Mouse (Mus musculus) ES-Bruce4 (cell line): ENCODE measurements at regions not wholly inside any gene's neighbourhood (a gene's known extent, or its start where the extent isn't known, plus 50 kb on each side); places are given as distances from the start of the nearest gene placed in this dataset.

Source experiments
- H3K27ac ChIP-seq: 2 replicates; pipeline ENCODE4 v1.5.1; 2012; ENCODE audit warnings: low read length, inconsistent platforms; ENCODE audit not compliant: insufficient read depth
- H3K27me3 ChIP-seq: 2 replicates; pipeline ENCODE4 v1.6.1; 2012; ENCODE audit warnings: mild to moderate bottlenecking, low read length, inconsistent platforms; ENCODE audit not compliant: control insufficient read depth, poor library complexity, insufficient read depth, severe bottlenecking
- H3K36me3 ChIP-seq: 2 replicates; pipeline ENCODE4 v1.6.1; 2012; ENCODE audit warnings: inconsistent platforms, mild to moderate bottlenecking, low read length, moderate library complexity; ENCODE audit not compliant: control insufficient read depth, poor library complexity, insufficient read depth, severe bottlenecking
- H3K4me1 ChIP-seq: one replicate; pipeline ENCODE4 v1.8.1; 2011; ENCODE audit warnings: low read length; ENCODE audit not compliant: control insufficient read depth, insufficient read depth
- H3K4me3 ChIP-seq: 2 replicates; pipeline ENCODE4 v1.5.1; 2011; ENCODE audit warnings: low read depth, mild to moderate bottlenecking, low read length
- H3K9ac ChIP-seq: 2 replicates; pipeline ENCODE4 v1.6.1; 2012; ENCODE audit warnings: low read depth, mild to moderate bottlenecking, inconsistent platforms; ENCODE audit not compliant: poor library complexity, severe bottlenecking
- H3K9me3 ChIP-seq: replicated peaks from 2 replicates; pipeline ENCODE4 v1.6.1; 2012; ENCODE audit warnings: mild to moderate bottlenecking, low read length, inconsistent platforms; ENCODE audit not compliant: control insufficient read depth, poor library complexity, insufficient read depth, severe bottlenecking
- CTCF ChIP-seq: IDR thresholded peaks from one replicate; pipeline ENCODE4 v1.8.1; 2011; ENCODE audit warnings: low read depth, low read length
- EP300 ChIP-seq: IDR thresholded peaks from 2 replicates; pipeline ENCODE4 v1.6.1; 2011; ENCODE audit warnings: low read depth, low read length; ENCODE audit not compliant: insufficient read depth
- POLR2A ChIP-seq: IDR thresholded peaks from one replicate; pipeline ENCODE4 v1.8.1; 2011; ENCODE audit warnings: low read length; ENCODE audit not compliant: insufficient read depth

DNA sequence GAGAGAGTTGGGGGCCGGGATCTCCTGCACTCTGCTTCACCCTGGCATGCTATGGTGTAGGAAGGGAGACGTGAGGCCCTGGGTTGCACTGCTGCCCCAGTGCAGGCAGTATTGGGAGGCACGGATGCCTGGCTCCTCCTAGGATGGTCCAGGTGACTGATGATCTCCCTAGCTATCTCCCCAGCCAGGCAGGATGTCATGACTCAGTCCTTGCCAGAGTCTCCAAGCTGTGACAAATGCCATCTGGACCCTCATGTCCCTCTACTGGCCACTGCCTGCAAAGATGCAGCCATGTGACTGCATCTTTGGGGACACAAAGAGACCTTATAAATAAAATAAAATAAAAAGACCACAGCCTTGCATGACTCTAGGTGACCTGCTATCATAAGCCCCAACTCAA, 181.6 kb downstream of the Mroh4 start:
- no peaks in the 10 kb centered on the region for H3K4me1 ChIP-seq

DNA sequence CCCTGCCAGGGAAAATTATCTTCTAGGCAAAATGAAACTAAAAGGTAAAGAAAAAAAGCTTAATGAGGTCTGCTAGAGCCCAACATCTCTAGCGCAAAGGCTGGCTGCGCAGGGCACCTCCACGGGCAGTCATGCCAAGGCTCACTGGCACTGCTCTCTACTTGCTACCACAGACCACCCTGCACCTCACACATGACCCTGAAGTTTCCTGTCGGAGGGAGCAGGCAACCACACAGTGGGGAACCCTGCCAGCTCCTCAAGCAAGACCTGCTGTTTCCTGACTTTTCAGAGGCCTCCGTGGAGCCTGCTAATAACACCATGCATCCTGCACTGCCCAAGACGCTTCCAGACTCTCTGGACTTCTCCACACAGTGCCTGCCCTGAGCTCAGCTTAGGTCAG, 182.3 kb downstream of the Mroh4 start:
- TF ChIP-seq POLR2A (no peak), EP300 (no peak), CTCF (no peak)
- no peak overlapping the region for H3K27ac ChIP-seq

More for the DNA sequence above, 181.6 kb downstream of the Mroh4 start:
- TF ChIP-seq EP300 (no peak), POLR2A (no peak), CTCF (no peak)
- Histone ChIP-seq H3K36me3 (no peaks in the 10 kb centered on the region), H3K9me3 (no peaks in the 10 kb centered on the region), H3K9ac (no peak overlapping the region), H3K4me3 (no peak overlapping the region), H3K27ac (no peak overlapping the region), H3K27me3 (no peaks in the 10 kb centered on the region)

DNA sequence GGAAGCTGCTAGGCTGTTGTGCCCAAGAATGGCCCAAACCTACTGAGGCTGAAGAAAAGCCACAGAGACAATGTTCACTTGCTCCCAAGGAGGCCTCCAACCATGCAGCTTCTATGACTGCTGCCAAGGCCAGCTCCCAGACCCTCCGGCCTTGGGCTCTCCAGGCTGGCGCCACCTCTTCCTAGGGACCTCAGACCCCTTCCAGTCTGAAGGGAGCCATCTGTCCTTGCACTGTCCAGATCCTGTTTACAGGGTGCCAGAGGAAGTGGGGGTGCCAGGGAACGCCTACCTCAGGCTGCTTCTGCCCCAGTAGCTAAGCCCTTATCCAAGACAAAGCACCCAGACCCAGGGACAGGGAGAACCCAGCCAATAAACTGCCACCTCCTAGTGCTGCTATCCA, 183.7 kb downstream of the Mroh4 start:
- Histone ChIP-seq H3K27ac (no peak overlapping the region), H3K36me3 (no peaks in the 10 kb centered on the region), H3K4me1 (no peaks in the 10 kb centered on the region), H3K4me3 (no peak overlapping the region), H3K27me3 (no peaks in the 10 kb centered on the region), H3K9ac (no peak overlapping the region), H3K9me3 (no peaks in the 10 kb centered on the region)
- TF ChIP-seq EP300 (no peak), POLR2A (no peak), CTCF (no peak)

More for the DNA sequence above, 182.3 kb downstream of the Mroh4 start:
- Histone ChIP-seq H3K4me1 (no peaks in the 10 kb centered on the region), H3K9me3 (no peaks in the 10 kb centered on the region), H3K36me3 (no peaks in the 10 kb centered on the region), H3K9ac (no peak overlapping the region), H3K27me3 (no peaks in the 10 kb centered on the region), H3K4me3 (no peak overlapping the region)

DNA sequence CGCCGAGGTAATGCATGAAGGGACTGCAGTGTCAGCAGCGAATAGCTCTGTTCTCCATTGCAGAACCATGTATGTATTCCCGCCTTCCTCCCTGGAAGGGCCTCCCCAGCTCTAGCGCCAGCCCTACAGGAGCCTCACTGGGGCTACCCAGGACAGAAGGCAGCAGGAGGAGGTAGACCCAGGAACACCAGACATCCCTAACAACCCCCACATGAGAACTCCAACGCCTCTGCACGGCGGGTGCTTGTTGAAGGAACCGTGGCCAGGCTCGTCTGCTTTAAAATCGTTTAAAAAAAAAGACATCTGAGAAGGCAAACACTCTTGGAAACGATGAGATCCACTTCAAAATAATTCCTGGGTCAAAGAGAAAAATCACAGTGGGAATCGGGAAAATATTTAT, 194.3 kb downstream of the Mroh4 start:
- Histone ChIP-seq H3K27ac (no peak overlapping the region), H3K9me3 (no peaks in the 10 kb centered on the region), H3K27me3 (no peaks in the 10 kb centered on the region), H3K36me3 (no peaks in the 10 kb centered on the region), H3K4me3 (no peak overlapping the region), H3K4me1 (no peaks in the 10 kb centered on the region), H3K9ac (no peak overlapping the region)
- TF ChIP-seq POLR2A (no peak), CTCF (no peak), EP300 (no peak)

DNA sequence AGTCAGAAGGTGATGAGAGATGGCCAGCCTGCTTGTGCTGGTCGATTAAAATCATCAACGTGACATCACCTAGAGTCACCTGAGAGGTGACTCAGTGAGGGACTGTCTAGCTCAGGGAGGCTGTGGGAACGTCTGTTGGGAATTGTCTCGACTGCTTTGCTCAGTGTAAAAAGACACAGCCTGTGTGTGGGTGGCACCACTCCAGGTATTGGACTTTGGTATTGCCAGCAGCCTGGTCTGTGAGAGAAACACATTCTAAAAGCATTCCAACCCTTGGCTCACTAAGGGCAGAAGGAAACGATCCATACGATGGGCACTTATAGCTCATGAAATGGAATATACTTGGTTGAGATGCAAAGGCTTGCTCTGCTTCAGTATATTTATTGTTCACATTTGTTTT, 209.2 kb downstream of the Mroh4 start:
- TF ChIP-seq POLR2A (no peak), EP300 (no peak), CTCF (no peak)

DNA sequence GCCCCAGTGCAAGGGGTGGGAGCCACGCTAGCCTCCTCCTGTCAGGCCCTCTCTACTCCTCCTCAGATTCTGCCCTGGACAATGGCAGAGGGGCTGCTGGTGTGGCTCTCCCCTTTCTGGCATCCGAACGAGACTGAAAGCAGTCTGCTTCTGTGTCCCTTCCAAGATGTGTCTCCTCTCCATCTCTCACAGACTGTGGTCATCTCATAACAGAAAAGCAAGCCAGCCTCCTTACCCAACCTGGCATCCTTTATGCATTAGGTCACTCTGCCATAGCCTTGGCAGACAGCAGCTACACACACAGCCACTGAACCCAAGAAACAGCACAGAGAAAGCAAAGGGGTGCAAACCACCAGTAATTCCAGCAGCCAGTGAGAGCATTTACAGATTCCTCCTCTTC, 213.2 kb downstream of the Mroh4 start:
- Histone ChIP-seq H3K4me3 (no peak overlapping the region), H3K4me1 (no peaks in the 10 kb centered on the region), H3K9me3 (no peaks in the 10 kb centered on the region), H3K27me3 (no peaks in the 10 kb centered on the region), H3K27ac (no peak overlapping the region), H3K36me3 (no peaks in the 10 kb centered on the region), H3K9ac (no peak overlapping the region)
- TF ChIP-seq CTCF (no peak), EP300 (no peak), POLR2A (no peak)

More for the DNA sequence above, 209.2 kb downstream of the Mroh4 start:
- H3K9ac ChIP-seq = no peak overlapping the region
- no peaks in the 10 kb centered on the region for H3K4me1 ChIP-seq
- H3K27ac ChIP-seq = no peak overlapping the region
- no peaks in the 10 kb centered on the region for H3K27me3 ChIP-seq
- H3K4me3 ChIP-seq = no peak overlapping the region
- H3K36me3 ChIP-seq = no peaks in the 10 kb centered on the region
- no peaks in the 10 kb centered on the region for H3K9me3 ChIP-seq
